Mouse (Mus musculus) heart, adult 2 months (tissue): ENCODE data around the gene Mrps9.

Source experiments
- CTCF ChIP-seq: fragments of 200-600 bp; IDR thresholded peaks from 2 replicates; pipeline ENCODE4 v1.8.1; 2022; ENCODE audit warnings: antibody characterized with exemption, mild to moderate bottlenecking, moderate library complexity
- EP300 ChIP-seq: fragments of 200-500 bp; IDR thresholded peaks from 2 replicates; pipeline ENCODE4 v1.6.1; 2011; ENCODE audit warnings: low read depth, low read length, control low read depth; ENCODE audit not compliant: insufficient read depth

- TF ChIP-seq CTCF (no peak), EP300 (no peak)
These were observed 55.7 kb downstream of the Mrps9 start for GRCm38 (mm10) chr1:42906696-42907095.
